Mouse (Mus musculus) heart, embryonic 13.5 days (tissue): ENCODE results near the gene 1700017B05Rik. TPM values are rescaled to one million over a fixed set of nuclear protein-coding genes. Genes with fewer than 3 reads are reported as not detected.
A peak's percentile ranks its signal among the peaks of the same experiment; 100 is the strongest.

ENCODE experiments used
- ATAC-seq: fragments of 200-750 bp; cut with Nextera tagmentation; 2 replicates; pipeline ENCODE4 v1.8.0; 2017; ENCODE audit warnings: moderate TSS enrichment; ENCODE audit not compliant: insufficient number of reproducible peaks, low FRiP score, low TSS enrichment; ENCODE audit errors: extremely low read depth
- H3K27ac ChIP-seq: fragments of 300-500 bp; sonication (generic); replicated peaks from 2 replicates; pipeline ENCODE4 v1.5.1; 2015; ENCODE audit warnings: moderate library complexity, mild to moderate bottlenecking, inconsistent platforms
- H3K27me3 ChIP-seq: fragments of 300-500 bp; sonication (generic); replicated peaks from 2 replicates; pipeline ENCODE4 v1.6.1; 2015; ENCODE audit warnings: mild to moderate bottlenecking, inconsistent platforms
- H3K36me3 ChIP-seq: fragments of 300-500 bp; sonication (generic); 2 replicates; pipeline ENCODE4 v1.6.1; 2015; ENCODE audit warnings: mild to moderate bottlenecking, inconsistent platforms
- H3K4me1 ChIP-seq: fragments of 300-500 bp; sonication (generic); 2 replicates; pipeline ENCODE4 v1.6.1; 2015; ENCODE audit warnings: inconsistent platforms
- H3K4me2 ChIP-seq: fragments of 300-500 bp; sonication (generic); 2 replicates; pipeline ENCODE4 v1.6.1; 2015; ENCODE audit warnings: inconsistent platforms, mild to moderate bottlenecking, moderate library complexity
- H3K4me3 ChIP-seq: fragments of 300-500 bp; sonication (generic); 2 replicates; pipeline ENCODE4 v1.5.1; 2015; ENCODE audit warnings: moderate library complexity, mild to moderate bottlenecking, inconsistent platforms
- H3K9ac ChIP-seq: fragments of 300-500 bp; sonication (generic); 2 replicates; pipeline ENCODE4 v1.6.1; 2015; ENCODE audit warnings: inconsistent platforms, mild to moderate bottlenecking, moderate library complexity
- H3K9me3 ChIP-seq: fragments of 300-500 bp; sonication (generic); 2 replicates; pipeline ENCODE4 v1.6.1; 2016; ENCODE audit warnings: inconsistent platforms
- WGBS: fragments of 180-500 bp; shearing (Covaris S2); methylation state at CpG from one replicate; pipeline ENCODE4 v1.1.7; 2015; ENCODE audit warnings: mixed read lengths; 5-methylcytosine and 5-hydroxymethylcytosine counted together
- polyA plus RNA-seq: library from polyadenylated mRNA; unstranded; fragments of >200 nt; fragmentation: Nextera tagmentation; extraction: Ambion mirVana; gene quantifications from 2 replicates; pipeline ENCODE4 v1.2.1, GENCODE M21; 2015

The 1700017B05Rik gene
- polyA plus RNA-seq, 1 experiment from 2014 or later: 16.9 TPM

DNA sequence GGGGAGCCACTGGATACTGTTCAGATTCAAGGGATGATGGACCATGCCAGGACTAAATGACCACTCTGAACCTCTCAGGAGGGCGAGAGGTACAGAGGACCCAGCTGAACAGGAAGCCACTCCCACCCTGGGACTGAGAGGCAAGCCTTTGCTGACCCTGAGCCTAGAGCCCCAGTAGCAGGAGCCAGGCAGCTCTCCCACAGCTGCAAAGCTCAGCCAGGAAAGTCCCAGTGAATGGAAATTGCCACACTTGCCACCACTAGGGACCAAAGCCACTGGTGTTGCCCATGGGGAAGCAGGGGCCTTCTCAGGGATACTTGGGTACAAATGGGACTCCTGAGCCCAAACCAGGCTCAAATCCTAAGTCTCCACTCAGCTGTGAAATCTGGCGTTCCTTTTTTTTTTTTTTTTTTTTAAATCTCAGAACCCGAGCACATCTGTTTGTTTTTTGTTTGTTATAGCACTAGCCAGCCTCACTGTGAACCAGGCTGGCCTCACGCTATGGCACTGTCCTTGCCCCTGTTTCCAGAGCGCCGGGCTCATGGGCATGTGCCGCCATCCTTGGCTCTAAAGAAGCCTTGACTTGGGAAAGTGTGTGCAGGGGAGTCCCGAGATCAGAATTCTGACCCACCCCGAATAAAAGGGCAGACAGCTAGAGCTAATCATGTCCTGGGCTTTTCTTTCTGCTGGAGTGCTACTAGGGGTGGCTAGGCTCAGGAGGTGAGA, 9.6 kb upstream of the 1700017B05Rik start:
- H3K27ac ChIP-seq: no peak overlapping the region
- H3K36me3 ChIP-seq: no peaks in the 10 kb centered on the region
- peaks cover 30% of the 10 kb centered on the region for H3K4me1 ChIP-seq
- H3K4me3 ChIP-seq: no peak overlapping the region
- H3K9ac ChIP-seq: no peak overlapping the region
- 54% methylated on average over 9 of the region's 9 CpGs for WGBS
- no peak overlapping the region for H3K4me2 ChIP-seq
- ATAC-seq: no peak
- H3K9me3 ChIP-seq: no peaks in the 10 kb centered on the region
- H3K27me3 ChIP-seq: 0 out of 2 replicates have a peak, but pooled peaks cover 23% of the 10 kb centered on the region

DNA sequence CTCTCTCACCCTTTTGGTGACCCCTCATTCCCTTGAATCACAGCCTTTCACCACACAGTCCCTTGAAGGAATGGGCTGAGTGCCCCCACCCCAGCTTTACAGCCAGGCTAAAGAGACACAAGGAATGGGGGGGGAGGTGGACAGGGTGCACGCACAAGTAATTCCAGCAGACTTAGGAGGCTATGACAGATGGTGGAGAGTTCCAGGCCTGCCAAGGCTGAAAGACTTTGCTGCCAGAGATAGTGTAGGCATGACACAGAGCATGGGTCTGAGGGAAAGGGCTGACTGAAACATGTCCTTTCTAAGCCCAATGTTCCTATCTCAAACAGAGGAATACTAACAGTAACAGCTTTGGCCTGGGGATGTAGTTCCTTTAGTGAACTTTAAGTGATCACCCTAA, 8.7 kb upstream of the 1700017B05Rik start:
- H3K27me3 ChIP-seq: peaks cover 31% of the 10 kb centered on the region; the same call in 1 of the 2 replicates
- H3K4me2 ChIP-seq: no peak overlapping the region
- no peaks in the 10 kb centered on the region for H3K9me3 ChIP-seq
- peaks cover 33% of the 10 kb centered on the region for H3K4me1 ChIP-seq
- no peak overlapping the region for H3K4me3 ChIP-seq
- H3K36me3 ChIP-seq: no peaks in the 10 kb centered on the region
- 71% methylated on average over 1 of the region's 1 CpGs for WGBS
- no peak overlapping the region for H3K9ac ChIP-seq
- ATAC-seq: no peak
- no peak overlapping the region for H3K27ac ChIP-seq

DNA sequence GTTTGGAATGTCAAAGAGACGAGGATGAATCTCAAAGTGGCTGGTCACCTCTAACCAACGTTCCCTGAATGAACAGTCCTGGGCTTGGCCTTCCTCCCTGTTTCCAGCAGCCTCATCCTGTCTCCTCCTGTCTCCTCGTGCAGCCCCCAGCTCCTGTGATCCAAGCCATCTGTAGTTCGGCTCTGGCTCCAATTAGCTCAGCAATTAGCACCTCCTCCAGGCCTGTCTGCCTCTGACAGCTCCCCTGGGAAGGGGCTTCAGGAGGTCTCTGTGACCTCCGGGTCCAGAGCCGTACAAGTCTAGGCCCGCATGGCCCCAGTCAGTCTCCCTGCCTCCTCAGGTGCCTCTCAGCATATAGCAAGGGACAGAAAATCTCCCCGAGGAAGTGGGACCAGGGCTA, 8.0 kb upstream of the 1700017B05Rik start:
- no peak overlapping the region for H3K9ac ChIP-seq
- no peak overlapping the region for H3K4me3 ChIP-seq
- no peaks in the 10 kb centered on the region for H3K36me3 ChIP-seq
- peaks cover 31% of the 10 kb centered on the region; the same call in 1 of the 2 replicates for H3K27me3 ChIP-seq
- no peak for ATAC-seq
- H3K9me3 ChIP-seq: no peaks in the 10 kb centered on the region
- H3K27ac ChIP-seq: no peak overlapping the region
- 28% methylated on average over 8 of the region's 8 CpGs for WGBS
- peaks cover 40% of the 10 kb centered on the region for H3K4me1 ChIP-seq
- H3K4me2 ChIP-seq: no peak overlapping the region

DNA sequence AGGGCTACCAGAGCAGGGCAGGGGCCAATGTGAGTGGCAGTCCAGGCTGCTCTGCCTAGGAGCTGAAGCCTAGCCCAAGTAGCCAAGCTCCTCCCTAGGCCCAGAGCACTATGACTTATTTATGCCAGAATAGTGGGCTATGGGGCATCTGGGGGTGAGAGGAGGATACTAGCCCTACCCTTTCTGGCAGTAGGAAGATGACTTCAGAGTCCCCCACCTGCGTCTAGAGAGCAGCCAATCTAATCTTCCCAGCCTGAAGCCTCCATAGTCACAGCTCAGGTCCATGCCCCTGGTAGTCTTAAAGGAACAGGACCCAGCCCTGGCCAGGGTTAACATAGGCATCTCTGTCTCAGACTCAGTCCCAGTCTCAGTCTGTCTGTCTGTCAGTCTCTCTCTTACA, 7.0 kb upstream of the 1700017B05Rik start:
- H3K9me3 ChIP-seq: no peaks in the 10 kb centered on the region
- peaks cover 27% of the 10 kb centered on the region; the same call in 1 of the 2 replicates for H3K27me3 ChIP-seq
- no peak overlapping the region for H3K4me2 ChIP-seq
- no peaks in the 10 kb centered on the region for H3K36me3 ChIP-seq
- H3K4me1 ChIP-seq: peaks cover 49% of the 10 kb centered on the region
- H3K9ac ChIP-seq: no peak overlapping the region
- no peak overlapping the region for H3K27ac ChIP-seq
- no peak for ATAC-seq
- H3K4me3 ChIP-seq: no peak overlapping the region
- 24% methylated on average over 1 of the region's 1 CpGs for WGBS

DNA sequence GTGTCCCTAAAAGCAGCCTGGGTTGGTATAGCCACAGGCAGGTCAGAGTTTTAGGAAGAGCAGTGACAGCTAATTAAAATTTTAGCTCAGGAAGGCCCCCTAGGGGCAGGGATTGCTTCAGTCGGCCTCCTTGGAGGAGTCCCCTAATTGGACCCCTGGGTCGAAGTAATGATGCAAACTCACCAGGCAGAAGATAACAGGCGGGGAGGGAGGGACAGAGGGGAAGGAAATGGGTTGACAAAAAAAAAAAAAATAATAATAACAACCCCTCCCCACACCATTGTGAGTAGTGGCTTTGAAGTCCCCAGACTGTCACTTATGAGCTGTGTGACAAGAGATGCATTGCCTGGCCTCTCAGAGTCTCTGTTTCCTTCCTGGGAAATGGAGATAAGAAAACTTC, 6.2 kb upstream of the 1700017B05Rik start:
- no peak overlapping the region for H3K4me2 ChIP-seq
- no peaks in the 10 kb centered on the region for H3K9me3 ChIP-seq
- ATAC-seq: no peak
- no peaks in the 10 kb centered on the region for H3K36me3 ChIP-seq
- H3K27me3 ChIP-seq: peaks cover 35% of the 10 kb centered on the region
- H3K4me3 ChIP-seq: no peak overlapping the region
- no peak overlapping the region for H3K27ac ChIP-seq
- H3K9ac ChIP-seq: no peak overlapping the region
- 22% methylated on average over 3 of the region's 3 CpGs for WGBS
- H3K4me1 ChIP-seq: peaks cover 49% of the 10 kb centered on the region

DNA sequence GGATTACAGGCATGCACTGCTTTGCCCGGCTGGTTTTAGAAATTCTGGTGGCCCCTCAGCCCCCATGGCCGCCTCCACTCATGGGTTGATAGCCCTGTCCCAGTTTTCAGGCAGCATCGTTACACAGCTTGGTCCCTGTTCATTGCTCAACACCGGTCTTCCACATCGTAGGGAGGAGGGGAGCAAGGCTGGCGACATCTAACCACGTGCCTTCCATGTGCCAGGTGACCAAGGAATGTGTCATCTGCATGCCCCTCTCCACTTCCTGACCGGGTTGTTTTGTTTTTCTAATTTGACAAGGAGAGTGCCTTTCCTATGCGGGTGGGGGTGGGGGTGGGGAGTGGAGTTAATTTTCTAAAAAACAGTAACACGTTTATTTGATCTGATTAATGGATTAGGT, 5.7 kb upstream of the 1700017B05Rik start:
- no peak overlapping the region for H3K4me3 ChIP-seq
- peaks cover 38% of the 10 kb centered on the region for H3K27me3 ChIP-seq
- ATAC-seq: no peak
- 25% methylated on average over 10 of the region's 10 CpGs for WGBS
- H3K4me1 ChIP-seq: peaks cover 48% of the 10 kb centered on the region
- H3K9me3 ChIP-seq: no peaks in the 10 kb centered on the region
- H3K9ac ChIP-seq: 0 out of 2 replicates have a peak overlapping the region, but pooled peaks have one; percentile 3
- no peaks in the 10 kb centered on the region for H3K36me3 ChIP-seq
- H3K4me2 ChIP-seq: no peak overlapping the region
- H3K27ac ChIP-seq: no peak overlapping the region

DNA sequence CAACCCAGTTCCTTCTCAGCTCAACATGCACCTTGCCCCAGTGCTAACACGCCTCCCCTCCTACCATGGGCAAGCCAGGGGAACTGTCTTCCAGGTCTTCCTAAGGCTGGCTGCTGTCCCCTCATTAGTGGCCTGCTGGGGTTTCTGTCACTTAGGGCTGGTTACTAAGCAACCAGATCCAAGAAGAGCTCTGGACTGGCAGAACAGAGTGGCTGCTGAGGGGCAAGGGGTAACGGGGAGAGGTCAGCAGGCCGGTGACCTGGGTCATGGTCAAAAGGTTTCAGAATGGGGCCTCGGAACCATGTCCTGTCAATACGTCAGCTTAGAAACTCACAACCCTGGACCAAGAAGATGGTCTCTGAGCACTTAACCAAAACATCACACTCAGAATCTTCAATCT, 5.0 kb upstream of the 1700017B05Rik start:
- ATAC-seq: no peak
- Histone ChIP-seq H3K4me1 (peaks cover 51% of the 10 kb centered on the region), H3K4me2 (no peak overlapping the region), H3K36me3 (no peaks in the 10 kb centered on the region), H3K27me3 (peaks cover 38% of the 10 kb centered on the region), H3K27ac (no peak overlapping the region), H3K4me3 (no peak overlapping the region), H3K9me3 (no peaks in the 10 kb centered on the region), H3K9ac (0 out of 2 replicates have a peak overlapping the region, but pooled peaks have one; percentile 3)
- WGBS: 59% methylated on average over 5 of the region's 5 CpGs

DNA sequence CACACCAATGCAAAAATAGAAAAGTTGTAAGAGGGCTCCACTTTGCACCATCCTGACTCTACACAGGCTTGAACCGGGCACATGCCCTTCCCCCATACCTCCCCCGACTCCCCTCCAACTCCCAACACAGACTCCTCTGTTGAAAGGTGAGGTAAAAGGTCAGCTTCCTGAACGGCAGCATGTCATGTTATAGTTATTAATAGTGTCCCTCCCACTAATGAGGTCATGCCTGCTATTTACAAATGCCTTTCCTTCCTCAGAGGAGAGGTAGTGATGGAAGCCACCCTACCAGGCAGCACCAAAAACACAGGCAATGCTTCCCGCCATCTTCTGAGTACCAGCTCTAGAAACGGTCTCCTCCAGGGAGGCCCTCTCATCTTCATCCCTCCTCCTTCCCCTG, 2.7 kb upstream of the 1700017B05Rik start:
- H3K36me3 ChIP-seq: no peaks in the 10 kb centered on the region
- no peak overlapping the region for H3K4me3 ChIP-seq
- H3K9ac ChIP-seq: 0 out of 2 replicates have a peak overlapping the region, but pooled peaks have one; percentile 21
- H3K4me1 ChIP-seq: peaks cover 67% of the 10 kb centered on the region
- H3K9me3 ChIP-seq: no peaks in the 10 kb centered on the region
- H3K27ac ChIP-seq: no peak overlapping the region
- H3K27me3 ChIP-seq: peaks cover 31% of the 10 kb centered on the region
- peak overlapping the region; percentile 16; the same call in 1 of the 2 replicates for H3K4me2 ChIP-seq
- WGBS: 26% methylated on average over 5 of the region's 5 CpGs
- ATAC-seq: no peak

DNA sequence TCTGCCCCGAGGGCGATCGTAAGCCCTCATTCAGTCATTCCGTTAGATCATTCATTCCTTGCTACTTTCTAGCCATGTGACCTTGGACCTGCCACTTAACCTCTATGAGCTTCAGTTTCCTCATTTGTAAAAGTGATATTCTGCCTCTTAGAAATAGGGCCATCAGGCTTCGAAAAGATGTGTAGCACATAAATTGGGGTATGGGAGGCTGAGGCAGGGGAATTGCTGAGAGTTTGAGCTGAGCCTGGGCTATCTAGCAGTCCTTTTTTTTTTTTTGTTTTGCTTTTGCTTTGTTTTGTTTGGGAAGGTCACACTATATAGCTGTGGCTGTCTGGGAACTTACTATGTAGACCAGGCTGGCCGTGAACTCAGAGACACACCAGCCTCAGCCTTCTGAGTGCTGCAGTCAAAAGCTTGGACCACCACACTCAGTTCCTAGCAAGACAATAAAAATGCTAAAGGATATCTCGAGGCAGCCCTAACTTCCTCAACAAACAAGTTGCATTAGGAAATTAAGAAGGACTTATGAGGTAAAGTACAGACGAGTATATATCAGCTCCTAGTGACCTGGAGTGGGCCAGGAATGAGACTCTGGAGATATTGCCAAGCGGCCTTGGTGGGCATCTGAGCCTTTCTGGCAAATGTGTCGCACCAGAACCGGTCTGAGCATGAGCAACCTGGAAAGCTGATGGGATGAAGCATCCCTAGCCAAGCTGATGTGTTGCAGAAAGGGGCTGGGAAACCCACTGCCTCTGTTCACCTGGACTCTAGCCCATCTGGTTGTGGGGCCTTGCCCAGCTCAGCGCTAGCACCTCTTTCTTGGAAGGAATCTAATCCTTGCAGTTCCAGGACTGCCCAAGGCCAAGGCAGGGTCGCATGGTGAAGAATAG, 628 bp upstream of the 1700017B05Rik start:
- ATAC-seq: no peak

DNA sequence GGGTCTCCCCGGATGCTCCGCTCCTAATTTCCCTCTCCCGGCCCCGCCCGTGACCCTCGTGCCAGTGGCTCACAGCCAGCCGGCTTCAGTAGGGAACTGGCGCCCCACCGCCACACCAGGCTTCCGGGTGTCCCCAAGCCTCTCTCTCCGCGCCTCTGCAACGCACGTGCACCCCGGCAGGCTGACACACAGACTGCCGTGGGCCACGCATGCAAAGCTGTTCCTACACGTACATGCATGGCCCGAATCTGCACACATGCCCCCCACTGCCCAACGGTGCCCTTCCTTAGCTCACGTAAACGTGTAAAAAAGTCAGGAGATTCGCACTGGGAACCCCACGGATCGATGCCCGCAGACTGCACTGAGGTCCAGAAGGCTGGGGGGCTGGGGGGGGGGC, 898 bp downstream of the 1700017B05Rik start:
- Histone ChIP-seq H3K36me3 (peaks cover 24% of the 10 kb centered on the region), H3K4me3 (peak overlapping the region; percentile 94), H3K4me2 (peak overlapping the region; percentile 91), H3K27me3 (peaks cover 18% of the 10 kb centered on the region), H3K4me1 (peaks cover 51% of the 10 kb centered on the region), H3K27ac (peak overlapping the region; percentile 80), H3K9ac (peak overlapping the region; percentile 98), H3K9me3 (no peaks in the 10 kb centered on the region)
- ATAC-seq: peak; percentile 21; the same call in 1 of the 2 replicates
- WGBS: under 1% methylated on average over 26 of the region's 26 CpGs

More for the DNA sequence above, 628 bp upstream of the 1700017B05Rik start:
- Histone ChIP-seq H3K4me3 (peak overlapping the region; percentile 94), H3K36me3 (peaks cover 9% of the 10 kb centered on the region), H3K4me1 (peaks cover 61% of the 10 kb centered on the region), H3K27me3 (peaks cover 25% of the 10 kb centered on the region), H3K9ac (peak overlapping the region; percentile 98), H3K4me2 (peak overlapping the region; percentile 91), H3K9me3 (no peaks in the 10 kb centered on the region), H3K27ac (peak overlapping the region; percentile 80)
- 53% methylated on average over 13 of the region's 13 CpGs for WGBS

DNA sequence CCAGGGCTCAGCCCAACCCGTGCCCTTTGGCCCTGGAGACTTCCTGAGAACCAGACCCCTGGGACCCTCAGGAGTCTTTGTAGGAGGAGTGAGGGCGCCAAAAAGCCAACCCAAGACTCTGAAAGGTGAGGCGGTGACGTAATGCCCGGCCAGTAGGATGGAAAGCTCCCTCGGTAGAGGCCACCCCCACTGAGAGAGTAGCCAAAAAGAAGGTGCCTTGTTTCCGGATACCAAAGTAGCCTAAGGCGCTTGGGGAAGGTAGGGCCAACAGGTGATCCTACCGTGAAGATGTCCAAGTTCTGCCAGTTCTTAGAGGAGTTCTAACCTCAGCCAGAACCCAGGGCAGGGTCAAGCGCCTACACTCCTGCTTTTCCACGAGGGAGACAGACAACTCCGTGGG, 1.5 kb downstream of the 1700017B05Rik start:
- peaks cover 49% of the 10 kb centered on the region for H3K4me1 ChIP-seq
- peaks cover 30% of the 10 kb centered on the region for H3K36me3 ChIP-seq
- H3K4me3 ChIP-seq: peak overlapping the region; percentile 94
- H3K27ac ChIP-seq: peak overlapping the region; percentile 80; the same call in 1 of the 2 replicates
- no peak for ATAC-seq
- H3K9ac ChIP-seq: peak overlapping the region; percentile 98
- WGBS: 21% methylated on average over 12 of the region's 12 CpGs
- peak overlapping the region; percentile 91 for H3K4me2 ChIP-seq
- peaks cover 13% of the 10 kb centered on the region for H3K27me3 ChIP-seq
- no peaks in the 10 kb centered on the region for H3K9me3 ChIP-seq
